Mouse (Mus musculus): ENCODE data around the gene St14.

- no peak for TF ChIP-seq CTCF (IDR thresholded peaks at IDR 0.05; ENCODE audit: extremely low read depth, insufficient read length, insufficient replicate concordance, low read depth, low read length)
- TF ChIP-seq POLR2A (IDR thresholded peaks at IDR 0.05; ENCODE audit: low read depth, low read length) = no peak
Observed at GRCm38 (mm10) chr9:31119882-31120532, 11.6 kb downstream of the St14 start.
